Mouse (Mus musculus): ENCODE results near the gene Cacnb3. TPM values are rescaled to one million over a fixed set of nuclear protein-coding genes. Genes with fewer than 3 reads are reported as not detected.

Cacnb3 gene
- polyA plus RNA-seq, 2 experiments: 0.42 to 0.85 TPM

- Histone ChIP-seq H3K4me2 (ENCODE audit: low read depth) (no peak overlapping the region), H3K4me1 (replicated peaks; ENCODE audit: control insufficient read depth in 2 of 2, insufficient read depth in 2 of 2, low read length in 1 of 2) (peaks cover 57 to 67% of the 10 kb centered on the region in 2 experiments)
These were observed 26.5 kb upstream of the Cacnb3 start for GRCm38 (mm10) chr15:98604041-98604575.

GRCm38 (mm10) chr15:98606051-98606536 lies 24.5 kb upstream of the Cacnb3 start:
- Histone ChIP-seq H3K4me1 (replicated peaks; ENCODE audit: control insufficient read depth in 2 of 2, insufficient read depth in 2 of 2, low read length in 1 of 2) (peaks cover 62 to 72% of the 10 kb centered on the region in 2 experiments), H3K4me2 (ENCODE audit: low read depth) (peak overlapping the region; percentile 94), H3K27ac (peak overlapping the region; percentile 100), H3K9me3 (ENCODE audit: control insufficient read depth, low read length) (no peaks in the 10 kb centered on the region), H3K4me3 (ENCODE audit: insufficient read depth in 1 of 2, low read depth in 2 of 2, low read length in 2 of 2) (peak overlapping the region; percentile 47 to 68), H3K9ac (replicated peaks) (peak overlapping the region; percentile 88), H3K27me3 (ENCODE audit: control insufficient read depth, insufficient read depth, low read length) (no peaks in the 10 kb centered on the region), H3K36me3 (replicated peaks; ENCODE audit: control insufficient read depth, insufficient read depth, low read depth) (peaks cover 17% of the 10 kb centered on the region)
- ATAC-seq (ENCODE audit: insufficient read depth) (peak; percentile 76), DNase-seq (ENCODE audit: low read depth in 3 of 3, low spot score in 3 of 3) (peak; percentile 81 to 88 (median 87))
- no peak for TF ChIP-seq CTCF (IDR thresholded peaks at IDR 0.05; ENCODE audit: low read depth)
- TF ChIP-seq EP300 (IDR thresholded peaks at IDR 0.05; ENCODE audit: low read depth): peak; percentile 94
- 18% methylated on average over 12 of the region's 12 CpGs for WGBS (ENCODE audit: insufficient replicate concordance)

More at GRCm38 (mm10) chr15:98604041-98604575, 26.5 kb upstream of the Cacnb3 start:
- Histone ChIP-seq H3K9me3 (ENCODE audit: control insufficient read depth, low read length) (no peaks in the 10 kb centered on the region), H3K36me3 (replicated peaks; ENCODE audit: control insufficient read depth, insufficient read depth, low read depth) (peaks cover 29% of the 10 kb centered on the region), H3K9ac (replicated peaks) (no peak overlapping the region), H3K4me3 (ENCODE audit: insufficient read depth in 1 of 2, low read depth in 2 of 2, low read length in 2 of 2) (no peak overlapping the region), H3K27me3 (ENCODE audit: control insufficient read depth, insufficient read depth, low read length) (no peaks in the 10 kb centered on the region), H3K27ac (peak overlapping the region; percentile 1; the same call in 1 of the 2 replicates)
- ATAC-seq (ENCODE audit: insufficient read depth) (no peak), DNase-seq (ENCODE audit: low read depth in 3 of 3, low spot score in 3 of 3) (no peak)
- TF ChIP-seq CTCF (IDR thresholded peaks at IDR 0.05; ENCODE audit: low read depth): no peak
- no peak for TF ChIP-seq EP300 (IDR thresholded peaks at IDR 0.05; ENCODE audit: low read depth)
- 95% methylated on average over 24 of the region's 24 CpGs for WGBS (ENCODE audit: insufficient replicate concordance)

DNA sequence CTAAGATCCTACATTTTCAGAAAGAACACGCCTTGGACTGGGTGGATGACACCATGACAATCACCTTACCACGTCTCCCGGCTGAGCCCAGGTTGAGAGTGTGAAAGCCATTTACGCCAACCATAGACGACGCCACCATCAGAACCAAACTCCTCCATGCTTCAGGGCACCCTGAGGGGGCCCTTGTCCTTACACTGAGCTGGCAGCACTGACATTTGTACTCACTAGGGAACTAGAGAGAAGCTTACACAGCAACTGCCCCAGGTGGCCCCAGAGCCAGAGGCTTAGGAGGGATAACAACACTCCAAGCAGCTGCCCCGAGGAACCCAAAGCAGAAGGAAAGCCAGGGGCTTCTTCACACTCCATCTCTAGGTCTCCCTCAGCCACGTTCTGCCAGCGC lies 23.9 kb upstream of the Cacnb3 start:
- no peak for TF ChIP-seq CTCF (IDR thresholded peaks at IDR 0.05; ENCODE audit: low read depth)
- no peak for TF ChIP-seq EP300 (IDR thresholded peaks at IDR 0.05; ENCODE audit: low read depth)
- H3K9ac ChIP-seq (replicated peaks): peak overlapping the region; percentile 88
- H3K27ac ChIP-seq: peak overlapping the region; percentile 100
- peak overlapping the region; percentile 94 for H3K4me2 ChIP-seq (ENCODE audit: low read depth)
- no peaks in the 10 kb centered on the region for H3K27me3 ChIP-seq (ENCODE audit: control insufficient read depth, insufficient read depth, low read length)
- WGBS (ENCODE audit: insufficient replicate concordance): 38% methylated on average over 9 of the region's 9 CpGs
- no peak for ATAC-seq (ENCODE audit: insufficient read depth)
- no peak for DNase-seq (ENCODE audit: low read depth in 3 of 3, low spot score in 3 of 3)
- H3K4me1 ChIP-seq (replicated peaks; ENCODE audit: control insufficient read depth in 2 of 2, insufficient read depth in 2 of 2, low read length in 1 of 2): peaks cover 55 to 65% of the 10 kb centered on the region in 2 experiments
- H3K36me3 ChIP-seq (replicated peaks; ENCODE audit: control insufficient read depth, insufficient read depth, low read depth): peaks cover 13% of the 10 kb centered on the region
- no peaks in the 10 kb centered on the region for H3K9me3 ChIP-seq (ENCODE audit: control insufficient read depth, low read length)
- peak overlapping the region; percentile 44 to 68 for H3K4me3 ChIP-seq (ENCODE audit: insufficient read depth in 1 of 2, low read depth in 2 of 2, low read length in 2 of 2)

- H3K4me1 ChIP-seq (replicated peaks; ENCODE audit: control insufficient read depth in 2 of 2, insufficient read depth in 2 of 2, low read length in 1 of 2): peaks cover 49 to 57% of the 10 kb centered on the region in 2 experiments
- peak overlapping the region; percentile 88 for H3K9ac ChIP-seq (replicated peaks)
- peak overlapping the region; percentile 94 for H3K4me2 ChIP-seq (ENCODE audit: low read depth)
- H3K36me3 ChIP-seq (replicated peaks; ENCODE audit: control insufficient read depth, insufficient read depth, low read depth): peaks cover 13% of the 10 kb centered on the region
- H3K27ac ChIP-seq: peak overlapping the region; percentile 100
- peak overlapping the region; percentile 68 to 82 for H3K4me3 ChIP-seq (ENCODE audit: insufficient read depth in 1 of 2, low read depth in 2 of 2, low read length in 2 of 2)
- WGBS (ENCODE audit: insufficient replicate concordance): 25% methylated on average over 4 of the region's 4 CpGs
- no peak for DNase-seq (ENCODE audit: low read depth in 3 of 3, low spot score in 3 of 3)
- TF ChIP-seq EP300 (IDR thresholded peaks at IDR 0.05; ENCODE audit: low read depth) (no peak), CTCF (IDR thresholded peaks at IDR 0.05; ENCODE audit: low read depth) (no peak)
- no peaks in the 10 kb centered on the region for H3K27me3 ChIP-seq (ENCODE audit: control insufficient read depth, insufficient read depth, low read length)
- no peak for ATAC-seq (ENCODE audit: insufficient read depth)
- H3K9me3 ChIP-seq (ENCODE audit: control insufficient read depth, low read length): no peaks in the 10 kb centered on the region
These were observed 23.1 kb upstream of the Cacnb3 start for GRCm38 (mm10) chr15:98607557-98607956.

DNA sequence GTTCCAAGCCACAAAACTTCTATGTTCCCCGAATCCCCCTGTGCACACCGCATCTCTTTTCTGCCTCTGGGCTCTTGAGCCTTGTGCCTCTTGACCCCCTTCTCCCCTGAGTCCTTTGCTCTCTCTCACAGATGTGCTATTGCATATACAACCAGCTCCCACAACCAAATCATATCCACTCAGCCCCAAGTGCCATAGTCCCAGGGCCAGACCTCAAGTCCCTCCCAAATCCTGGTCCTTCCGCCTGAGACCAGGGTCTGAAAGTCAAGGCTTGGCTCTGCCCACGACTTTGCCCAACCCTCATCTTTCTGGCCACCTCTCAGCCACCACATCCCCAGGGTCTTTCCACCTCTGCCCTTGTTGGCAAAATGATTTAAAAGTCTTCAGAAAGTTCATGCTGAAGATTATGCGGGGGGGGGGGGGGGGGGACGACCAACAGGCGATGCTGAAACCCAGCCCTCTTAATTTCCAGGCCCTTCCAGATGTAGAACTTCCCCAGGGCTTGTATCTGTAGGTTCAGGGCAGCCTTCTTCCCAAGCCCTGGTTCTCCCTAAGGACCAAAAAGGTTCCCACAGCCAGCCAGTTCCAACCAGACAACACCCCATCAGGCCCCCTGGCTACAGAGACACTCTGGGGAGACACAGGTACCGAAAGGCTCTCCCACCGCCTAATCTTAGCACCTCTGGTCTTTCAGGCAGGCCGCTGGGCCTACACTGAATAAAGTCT lies 22.4 kb upstream of the Cacnb3 start:
- Histone ChIP-seq H3K4me1 (replicated peaks; ENCODE audit: control insufficient read depth in 2 of 2, insufficient read depth in 2 of 2, low read length in 1 of 2) (peaks cover 42 to 51% of the 10 kb centered on the region in 2 experiments), H3K9me3 (ENCODE audit: control insufficient read depth, low read length) (no peaks in the 10 kb centered on the region), H3K36me3 (replicated peaks; ENCODE audit: control insufficient read depth, insufficient read depth, low read depth) (peaks cover 12% of the 10 kb centered on the region), H3K27me3 (ENCODE audit: control insufficient read depth, insufficient read depth, low read length) (no peaks in the 10 kb centered on the region), H3K9ac (replicated peaks) (peak overlapping the region; percentile 88), H3K27ac (peak overlapping the region; percentile 100), H3K4me3 (ENCODE audit: insufficient read depth in 1 of 2, low read depth in 2 of 2, low read length in 2 of 2) (peak overlapping the region; percentile 68 to 82), H3K4me2 (ENCODE audit: low read depth) (peak overlapping the region; percentile 94)
- WGBS (ENCODE audit: insufficient replicate concordance): 19% methylated on average over 10 of the region's 10 CpGs
- DNase-seq (ENCODE audit: low read depth in 3 of 3, low spot score in 3 of 3) (no peak), ATAC-seq (ENCODE audit: insufficient read depth) (0 out of 2 replicates have a peak, but pooled peaks have one; percentile 18)
- TF ChIP-seq EP300 (IDR thresholded peaks at IDR 0.05; ENCODE audit: low read depth) (no peak), CTCF (IDR thresholded peaks at IDR 0.05; ENCODE audit: low read depth) (no peak)
